Mouse (Mus musculus) forebrain, embryonic 15.5 days (tissue): ENCODE data around the gene Amd2. TPM values are rescaled to one million over a fixed set of nuclear protein-coding genes. Genes with fewer than 3 reads are reported as not detected.

Experiments
- ATAC-seq: fragments of 200-750 bp; cut with Nextera tagmentation; replicated peaks from 2 replicates; pipeline ENCODE4 v1.8.0; 2017; ENCODE audit warnings: mild to moderate bottlenecking, moderate TSS enrichment, moderate library complexity
- H3K27ac ChIP-seq: fragments of 300-500 bp; sonication (generic); replicated peaks from 2 replicates; pipeline ENCODE4 v1.5.1; 2015; ENCODE audit warnings: mild to moderate bottlenecking, inconsistent platforms
- H3K27me3 ChIP-seq: fragments of 300-500 bp; sonication (generic); 2 replicates; pipeline ENCODE4 v1.6.1; 2015; ENCODE audit warnings: inconsistent platforms
- H3K36me3 ChIP-seq: fragments of 300-500 bp; sonication (generic); 2 replicates; pipeline ENCODE4 v1.6.1; 2015; ENCODE audit warnings: mild to moderate bottlenecking, inconsistent platforms
- H3K4me1 ChIP-seq: fragments of 300-500 bp; sonication (generic); 2 replicates; pipeline ENCODE4 v1.6.1; 2015; ENCODE audit warnings: inconsistent platforms
- H3K4me2 ChIP-seq: fragments of 300-500 bp; sonication (generic); replicated peaks from 2 replicates; pipeline ENCODE4 v1.6.1; 2015; ENCODE audit warnings: mild to moderate bottlenecking, inconsistent platforms
- H3K4me3 ChIP-seq: fragments of 300-500 bp; sonication (generic); 2 replicates; pipeline ENCODE4 v1.5.1; 2015; ENCODE audit warnings: mild to moderate bottlenecking, inconsistent platforms
- H3K9ac ChIP-seq: fragments of 300-500 bp; sonication (generic); replicated peaks from 2 replicates; pipeline ENCODE4 v1.6.1; 2015; ENCODE audit warnings: mild to moderate bottlenecking, inconsistent platforms
- H3K9me3 ChIP-seq: fragments of 300-500 bp; sonication (generic); 2 replicates; pipeline ENCODE4 v1.6.1; 2016; ENCODE audit warnings: inconsistent platforms
- WGBS: fragments of 180-500 bp; shearing (Covaris S2); methylation state at CpG from one replicate; pipeline ENCODE4 v1.1.7; 2015; ENCODE audit warnings: mixed read lengths; 5-methylcytosine and 5-hydroxymethylcytosine counted together
- polyA plus RNA-seq: library from polyadenylated mRNA; unstranded; fragments of >200 nt; fragmentation: Nextera tagmentation; extraction: Ambion mirVana; gene quantifications from 2 replicates; pipeline ENCODE4 v1.2.1, GENCODE M21; 2015

The Amd2 gene
- 2.4 and 3.0 TPM in 2 replicates for polyA plus RNA-seq

- Histone ChIP-seq H3K27ac (no peak within 1 kb of the TSS), H3K4me1 (no peaks in the 10 kb centered on the region), H3K36me3 (no peaks in the 10 kb centered on the region), H3K9ac (no peak within 1 kb of the TSS), H3K27me3 (no peaks in the 10 kb centered on the region), H3K4me3 (no peak within 1 kb of the TSS), H3K4me2 (no peak within 1 kb of the TSS), H3K9me3 (no peaks in the 10 kb centered on the region)
- WGBS, result 94% methylated on average over 8 of the region's 8 CpGs
- no peak for ATAC-seq
These were observed at the start of gene Amd2 for GRCm38 (mm10) chr10:35711792-35712191. TSS of gene Amd2 (minus strand) at chr10:35711892.

GRCm38 (mm10) chr10:35761280-35761679, 49.6 kb upstream of the Amd2 start:
- Histone ChIP-seq H3K9ac (no peak overlapping the region), H3K9me3 (no peaks in the 10 kb centered on the region), H3K4me1 (no peaks in the 10 kb centered on the region), H3K4me3 (no peak overlapping the region), H3K4me2 (no peak overlapping the region), H3K27me3 (no peaks in the 10 kb centered on the region), H3K36me3 (no peaks in the 10 kb centered on the region), H3K27ac (no peak overlapping the region)
- ATAC-seq, result no peak
- 66% methylated on average over 3 of the region's 3 CpGs for WGBS

GRCm38 (mm10) chr10:35737639-35738038, 25.9 kb upstream of the Amd2 start:
- Histone ChIP-seq H3K27ac (no peak overlapping the region), H3K27me3 (no peaks in the 10 kb centered on the region), H3K9me3 (no peaks in the 10 kb centered on the region), H3K4me2 (no peak overlapping the region), H3K9ac (no peak overlapping the region), H3K36me3 (no peaks in the 10 kb centered on the region), H3K4me3 (no peak overlapping the region), H3K4me1 (no peaks in the 10 kb centered on the region)
- WGBS, result 94% methylated on average over 2 of the region's 2 CpGs
- ATAC-seq, result no peak

GRCm38 (mm10) chr10:35714266-35714665, 2.6 kb upstream of the Amd2 start:
- no peaks in the 10 kb centered on the region for H3K36me3 ChIP-seq
- no peaks in the 10 kb centered on the region for H3K27me3 ChIP-seq
- H3K9ac ChIP-seq, result no peak overlapping the region
- H3K9me3 ChIP-seq, result no peaks in the 10 kb centered on the region
- H3K4me1 ChIP-seq, result no peaks in the 10 kb centered on the region
- no peak overlapping the region for H3K4me2 ChIP-seq
- no peak for ATAC-seq
- no peak overlapping the region for H3K4me3 ChIP-seq
- no peak overlapping the region for H3K27ac ChIP-seq
